Mouse (Mus musculus): ENCODE measurements around the gene Morn1. TPM values are rescaled to one million over a fixed set of nuclear protein-coding genes. Genes with fewer than 3 reads are reported as not detected.

Morn1 gene
- polyA plus RNA-seq (2015; fragmentation: Nextera tagmentation; extraction: Ambion mirVana): 3.8 and 9.3 TPM in 2 replicates

GRCm38 (mm10) chr4:155086108-155087024 lies at the start of gene Morn1, which contains the start of gene Rer1:
TSS of gene Morn1 (plus strand) at chr4:155086577.
TSS of gene Rer1 (minus strand) at chr4:155086382.

GRCm38 (mm10) chr4:155056724-155057123 lies 29.7 kb upstream of the Morn1 start, which contains the start of gene Plch2:
TSS of gene Plch2 (minus strand) at chr4:155056784.

DNA sequence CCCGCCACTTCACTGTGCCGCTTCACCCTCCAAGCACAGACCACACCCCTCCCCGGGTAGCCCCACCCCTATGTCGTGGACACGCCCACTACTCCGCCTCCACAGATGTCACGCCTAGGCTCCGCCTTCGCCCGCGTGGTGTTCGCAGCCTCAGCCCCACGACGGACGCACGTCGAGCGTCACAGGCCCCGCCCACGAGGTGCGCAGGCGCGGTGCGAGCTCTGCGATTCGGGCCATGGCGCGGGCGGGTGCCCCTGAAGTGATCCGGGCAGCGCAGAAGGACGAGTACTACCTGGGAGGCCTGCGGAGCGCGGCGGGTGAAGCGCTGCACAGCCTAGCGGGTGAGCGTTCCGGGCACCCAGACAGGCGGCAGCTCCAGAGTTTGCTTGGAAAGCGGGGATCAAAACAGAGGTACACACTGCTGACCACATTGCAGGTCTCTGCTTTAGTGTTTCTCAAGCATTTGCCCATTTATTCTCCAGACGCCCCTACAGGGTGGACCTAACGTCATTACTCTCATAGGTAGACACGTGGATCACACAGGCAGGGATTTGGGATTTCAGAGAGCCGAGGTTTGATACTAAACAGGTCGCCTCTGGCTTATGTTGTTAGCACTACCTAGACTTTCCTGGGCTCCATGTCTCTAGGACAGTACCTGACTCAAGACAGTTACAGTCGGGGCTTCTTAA lies 19.4 kb upstream of the Morn1 start, which contains the start of gene Pex10:
Gene Pex10 (plus strand): TSS at position 183 of the 689 bp plus-strand sequence.

Other genes with a start within 250 kb of the Morn1 start
- gene Ttc34, start 249.1 kb upstream of the Morn1 start, polyA plus RNA-seq (2015; fragmentation: Nextera tagmentation; extraction: Ambion mirVana): 0.10 and 0.19 TPM in 2 replicates
- 1.9 and 5.0 TPM in 2 replicates for gene Mmel1, start 217.0 kb upstream of the Morn1 start, polyA plus RNA-seq (2015; fragmentation: Nextera tagmentation; extraction: Ambion mirVana)
- gene Fam213b, start 187.4 kb upstream of the Morn1 start, polyA plus RNA-seq (2015; fragmentation: Nextera tagmentation; extraction: Ambion mirVana): 165 and 222 TPM in 2 replicates
- 2.6 TPM in 2 replicates for gene Tnfrsf14, start 158.0 kb upstream of the Morn1 start, polyA plus RNA-seq (2015; fragmentation: Nextera tagmentation; extraction: Ambion mirVana)
- gene Hes5, start 125.7 kb upstream of the Morn1 start, polyA plus RNA-seq (2015; fragmentation: Nextera tagmentation; extraction: Ambion mirVana): 1.1 and 6.1 TPM in 2 replicates
- 19.0 and 25.6 TPM in 2 replicates for gene Pank4, start 122.5 kb upstream of the Morn1 start, polyA plus RNA-seq (2015; fragmentation: Nextera tagmentation; extraction: Ambion mirVana)
- gene Plch2, start 29.8 kb upstream of the Morn1 start, polyA plus RNA-seq (2015; fragmentation: Nextera tagmentation; extraction: Ambion mirVana): 0.61 and 1.5 TPM in 2 replicates
- gene Pex10, start 19.6 kb upstream of the Morn1 start, polyA plus RNA-seq (2015; fragmentation: Nextera tagmentation; extraction: Ambion mirVana): 10.5 and 20.4 TPM in 2 replicates
- gene Rer1, start 195 bp upstream of the Morn1 start, polyA plus RNA-seq (2015; fragmentation: Nextera tagmentation; extraction: Ambion mirVana): 210 and 215 TPM in 2 replicates
- gene Ski, start 136.0 kb downstream of the Morn1 start, polyA plus RNA-seq (2015; fragmentation: Nextera tagmentation; extraction: Ambion mirVana): 13.8 and 14.6 TPM in 2 replicates
- gene Faap20, start 163.2 kb downstream of the Morn1 start, polyA plus RNA-seq (2015; fragmentation: Nextera tagmentation; extraction: Ambion mirVana): 52.8 and 70.4 TPM in 2 replicates